Mouse (Mus musculus) lung, embryonic 14.5 days (tissue): ENCODE data around the gene Ano5. TPM values are rescaled to one million over a fixed set of nuclear protein-coding genes. Genes with fewer than 3 reads are reported as not detected.

Experiments
- ATAC-seq: fragments of 200-750 bp; cut with Nextera tagmentation; 2 replicates; pipeline ENCODE4 v1.8.0; 2017; ENCODE audit warnings: mild to moderate bottlenecking, moderate TSS enrichment, moderate library complexity; ENCODE audit not compliant: insufficient read depth
- DNase-seq: peaks from one replicate; pipeline ENCODE4 v3.0.0-alpha.2; 2015
- H3K27ac ChIP-seq: fragments of 300-500 bp; sonication (generic); 2 replicates; pipeline ENCODE4 v1.5.1; 2014; ENCODE audit warnings: low read depth, mild to moderate bottlenecking, moderate library complexity
- H3K27me3 ChIP-seq: fragments of 300-500 bp; sonication (generic); 2 replicates; pipeline ENCODE4 v1.6.1; 2014; ENCODE audit warnings: low read length, control low read depth; ENCODE audit not compliant: insufficient read depth
- H3K36me3 ChIP-seq: fragments of 300-500 bp; sonication (generic); 2 replicates; pipeline ENCODE4 v1.6.1; 2014; ENCODE audit warnings: control low read depth; ENCODE audit not compliant: insufficient read depth
- H3K4me1 ChIP-seq: fragments of 300-500 bp; sonication (generic); 2 replicates; pipeline ENCODE4 v1.6.1; 2014; ENCODE audit warnings: antibody characterized with exemption, control low read depth; ENCODE audit not compliant: insufficient read depth
- H3K4me2 ChIP-seq: fragments of 300-500 bp; sonication (generic); 2 replicates; pipeline ENCODE4 v1.6.1; 2014; ENCODE audit warnings: mild to moderate bottlenecking
- H3K4me3 ChIP-seq: fragments of 300-500 bp; sonication (generic); 2 replicates; pipeline ENCODE4 v1.5.1; 2014; ENCODE audit warnings: low read depth, low read length
- H3K9ac ChIP-seq: fragments of 300-500 bp; sonication (generic); 2 replicates; pipeline ENCODE4 v1.6.1; 2014
- H3K9me3 ChIP-seq: fragments of 300-500 bp; sonication (generic); 2 replicates; pipeline ENCODE4 v1.6.1; 2016; ENCODE audit warnings: low read depth, low read length, control low read depth
- CTCF ChIP-seq: IDR thresholded peaks from 2 replicates; pipeline ENCODE4 v1.5.1; 2016; ENCODE audit warnings: antibody characterized with exemption, low read depth
- WGBS: fragments of 180-500 bp; shearing (Covaris S2); extraction: QIAGEN DNeasy Blood & Tissue Kit; methylation state at CpG from one replicate; pipeline ENCODE4 v1.1.7; 2014; 5-methylcytosine and 5-hydroxymethylcytosine counted together
- polyA plus RNA-seq: library from polyadenylated mRNA; unstranded; fragments of >200 nt; fragmentation: Nextera tagmentation; extraction: Ambion mirVana; gene quantifications from 2 replicates; pipeline ENCODE4 v1.2.1, GENCODE M21; 2014

Ano5 gene
- polyA plus RNA-seq, 1 experiment from 2014 or later: not detected

DNA sequence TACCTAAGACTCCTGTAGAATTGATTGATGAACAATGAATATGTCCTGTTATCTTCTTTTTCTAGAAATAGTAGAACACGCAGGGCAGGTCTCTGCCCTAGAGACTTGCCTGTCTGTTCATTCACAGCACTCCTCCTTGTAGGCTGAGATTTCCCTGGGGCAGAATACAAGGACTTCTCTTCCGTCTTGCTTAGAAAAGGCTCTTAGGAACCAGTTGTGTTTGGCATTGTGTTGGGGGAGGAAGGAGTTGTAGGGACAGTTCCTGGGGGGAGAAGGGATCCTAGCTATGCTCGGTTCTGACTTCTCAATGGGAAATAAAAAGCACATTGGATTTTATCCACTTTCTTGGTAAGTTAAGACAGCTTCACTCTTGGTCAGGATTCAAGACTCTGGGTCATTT, 118.4 kb downstream of the Ano5 start:
- H3K9ac ChIP-seq: no peak overlapping the region
- H3K4me1 ChIP-seq: no peaks in the 10 kb centered on the region
- H3K4me2 ChIP-seq: no peak overlapping the region
- ATAC-seq: no peak
- H3K27ac ChIP-seq: no peak overlapping the region
- 3% methylated on average over 3 of the region's 3 CpGs for WGBS
- no peak for TF ChIP-seq CTCF
- H3K36me3 ChIP-seq: no peaks in the 10 kb centered on the region
- H3K27me3 ChIP-seq: peaks cover 49% of the 10 kb centered on the region
- no peak for DNase-seq
- H3K4me3 ChIP-seq: no peak overlapping the region
- no peaks in the 10 kb centered on the region for H3K9me3 ChIP-seq

DNA sequence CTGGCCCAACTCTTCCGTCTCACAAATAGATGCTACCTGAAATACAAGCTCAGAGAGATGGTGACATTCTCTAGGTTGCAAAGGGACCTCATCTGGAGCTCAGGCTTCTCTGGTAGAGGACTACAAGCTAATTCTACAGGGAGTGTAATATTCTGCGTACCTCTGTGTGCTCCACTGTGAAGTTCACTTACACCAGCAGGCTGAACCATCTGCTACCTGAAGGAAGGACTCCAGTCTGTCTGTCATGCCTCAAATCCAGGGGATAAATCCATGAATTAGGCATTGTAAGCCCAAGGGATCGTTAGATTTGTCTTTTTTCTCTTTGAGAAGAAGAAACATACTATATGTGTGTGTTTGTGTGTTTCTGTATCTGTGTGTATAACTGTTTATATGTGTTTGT, 120.3 kb downstream of the Ano5 start:
- Histone ChIP-seq H3K4me1 (no peaks in the 10 kb centered on the region), H3K9ac (no peak overlapping the region), H3K27me3 (peaks cover 29% of the 10 kb centered on the region), H3K36me3 (no peaks in the 10 kb centered on the region), H3K4me2 (no peak overlapping the region), H3K9me3 (no peaks in the 10 kb centered on the region), H3K27ac (no peak overlapping the region), H3K4me3 (no peak overlapping the region)
- DNase-seq (no peak), ATAC-seq (no peak)
- TF ChIP-seq CTCF: no peak
- 48% methylated on average over 3 of the region's 3 CpGs for WGBS

DNA sequence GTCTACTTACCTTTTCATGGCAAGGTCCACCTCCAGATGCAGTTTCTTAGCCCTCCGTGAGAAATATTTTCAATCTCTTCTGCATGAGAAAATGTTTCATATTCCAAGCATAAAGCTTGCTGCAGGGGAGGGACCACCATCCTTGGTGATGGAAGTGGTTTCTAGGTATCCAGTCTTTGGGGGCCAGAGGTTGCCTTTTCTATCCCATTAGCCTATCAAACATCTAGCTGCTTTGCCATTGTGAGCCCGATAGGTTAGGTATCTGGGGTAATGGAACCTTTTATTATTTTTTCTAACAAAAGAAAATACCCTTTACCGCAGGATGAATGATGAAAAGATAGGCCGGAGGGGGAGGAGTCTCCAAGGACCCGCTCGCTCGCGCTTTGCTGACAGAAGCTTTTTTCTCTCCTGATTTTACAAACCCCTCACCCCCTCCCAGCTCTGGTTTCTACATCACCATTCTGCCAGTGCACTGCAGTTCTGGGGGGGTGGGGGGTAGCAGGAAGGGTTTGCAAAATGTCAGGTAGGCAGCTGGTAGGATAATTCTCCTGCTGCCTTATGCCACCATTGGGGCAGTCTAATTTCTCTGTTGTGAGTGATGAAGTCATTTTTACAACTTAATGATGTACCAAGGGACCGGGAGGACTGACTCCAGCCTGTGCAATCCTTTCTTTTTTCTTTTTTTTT, 121.9 kb downstream of the Ano5 start:
- Histone ChIP-seq H3K9me3 (no peaks in the 10 kb centered on the region), H3K4me2 (no peak overlapping the region), H3K36me3 (no peaks in the 10 kb centered on the region), H3K4me1 (no peaks in the 10 kb centered on the region), H3K4me3 (no peak overlapping the region), H3K27ac (no peak overlapping the region), H3K9ac (no peak overlapping the region), H3K27me3 (peaks cover 14% of the 10 kb centered on the region)
- 9% methylated on average over 9 of the region's 9 CpGs for WGBS
- ATAC-seq: no peak
- no peak for DNase-seq
- no peak for TF ChIP-seq CTCF

DNA sequence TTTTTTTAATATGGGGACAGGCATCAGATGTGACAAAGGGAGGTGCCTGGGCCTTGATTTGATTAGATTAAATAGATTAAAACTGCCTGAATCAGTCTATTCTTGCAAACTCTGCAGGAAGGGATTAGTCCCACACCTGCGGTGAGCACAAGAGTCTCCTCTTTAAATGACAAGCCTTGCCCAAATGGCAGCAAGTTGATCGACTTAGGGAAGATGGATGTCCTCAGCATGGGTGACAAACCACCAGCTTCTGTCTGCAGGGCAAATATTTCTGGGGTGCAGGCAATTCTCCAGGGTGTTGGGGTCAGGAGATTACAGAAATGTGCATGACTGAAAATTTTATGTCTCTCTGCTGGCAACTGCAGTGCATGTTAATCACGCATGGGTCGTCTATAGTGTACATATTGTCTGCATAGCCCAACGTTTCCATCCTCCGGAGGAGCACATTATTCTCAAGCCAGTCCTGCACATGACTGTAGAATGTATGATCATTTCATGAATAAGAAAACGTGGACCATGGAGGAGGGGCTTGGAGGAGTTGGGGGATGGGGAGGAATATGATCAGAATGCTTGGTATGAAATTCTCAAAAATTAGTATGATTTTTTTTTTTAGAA, 122.5 kb downstream of the Ano5 start:
- H3K4me2 ChIP-seq: no peak overlapping the region
- H3K27ac ChIP-seq: no peak overlapping the region
- ATAC-seq: no peak
- H3K36me3 ChIP-seq: no peaks in the 10 kb centered on the region
- H3K4me3 ChIP-seq: no peak overlapping the region
- H3K27me3 ChIP-seq: peaks cover 8% of the 10 kb centered on the region
- no peaks in the 10 kb centered on the region for H3K4me1 ChIP-seq
- DNase-seq: no peak
- H3K9ac ChIP-seq: no peak overlapping the region
- WGBS: 9% methylated on average over 7 of the region's 7 CpGs
- no peaks in the 10 kb centered on the region for H3K9me3 ChIP-seq
- TF ChIP-seq CTCF: no peak

Other genes with a start within 250 kb of the Ano5 start
- gene Slc17a6, start 111.0 kb downstream of the Ano5 start, polyA plus RNA-seq: not detected in 2 replicates